Mouse (Mus musculus) neutrophil, adult 83 days (primary cell): Measurements from ENCODE around the gene Stx6. TPM values are rescaled to one million over a fixed set of nuclear protein-coding genes. Genes with fewer than 3 reads are reported as not detected.

Experiments
- total RNA-seq, 2 experiments: library from RNA; stranded (reverse); gene quantifications; one replicate each; pipeline ENCODE4 v1.2.4; 2023

Gene Stx6
- 10 to 100 TPM; 23.1 to 35.7 TPM for total RNA-seq

DNA sequence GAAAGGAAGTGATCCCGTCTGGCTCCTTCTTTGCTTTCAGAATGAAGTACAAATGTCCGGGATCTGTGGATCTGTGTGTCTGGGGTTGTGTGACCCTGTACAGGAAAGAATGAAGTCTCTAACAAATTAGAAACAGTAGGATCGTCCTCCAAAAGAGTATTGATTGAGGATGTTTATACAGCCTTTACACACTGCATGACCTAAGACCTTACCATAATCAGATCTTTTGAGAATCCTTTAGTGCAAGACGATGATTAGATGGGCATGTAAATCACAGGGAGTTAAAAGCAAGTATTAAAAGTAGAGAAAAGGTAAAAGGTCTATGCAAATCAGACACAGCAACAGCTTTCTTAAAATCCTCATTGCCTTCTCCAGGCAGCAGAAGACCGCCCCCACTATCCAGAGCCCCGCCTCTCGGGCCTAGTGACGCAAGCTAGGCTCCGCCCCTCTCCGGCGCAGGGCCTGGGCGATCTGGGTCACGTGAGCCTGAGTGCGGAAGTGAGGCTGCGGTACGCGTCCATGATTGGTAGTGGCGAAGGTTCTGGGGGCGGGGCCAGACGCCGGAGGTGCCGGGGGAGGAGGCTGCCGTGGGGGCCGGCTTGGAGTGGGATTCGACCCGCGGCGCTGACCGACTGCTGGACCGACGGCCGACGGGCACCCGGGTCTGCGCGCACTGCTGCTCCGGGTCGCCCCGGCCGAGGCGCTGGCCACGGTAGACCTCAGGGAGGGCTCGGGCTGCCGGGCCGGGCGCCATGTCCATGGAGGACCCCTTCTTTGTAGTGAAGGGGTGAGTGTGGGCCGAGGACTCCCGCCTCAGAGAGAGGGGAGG lies at the start of gene Stx6:
Gene Stx6 (plus strand): TSS at position 575 of the 829 bp plus-strand sequence.

DNA sequence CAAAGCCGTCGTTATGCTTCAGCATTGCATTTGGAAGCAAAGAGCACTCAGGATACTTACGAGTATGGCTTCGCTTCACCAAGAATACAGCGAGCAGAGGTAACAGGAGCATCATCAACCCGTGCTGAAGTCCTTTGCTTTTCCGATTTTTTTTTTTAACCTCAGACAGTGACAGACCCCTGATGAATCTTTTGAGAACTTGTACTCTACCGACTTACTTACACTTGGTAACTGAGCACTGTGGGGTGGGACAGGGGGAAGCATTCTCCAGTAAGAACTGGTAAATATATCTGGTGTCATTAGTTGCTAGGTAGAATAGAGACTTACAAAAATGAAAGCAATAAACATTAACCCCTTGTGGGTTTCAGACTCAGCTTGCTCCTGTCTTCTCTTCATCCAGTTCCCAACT lies 11.9 kb upstream of the Stx6 start, which contains the start of gene Mr1:
Gene Mr1 (minus strand): TSS at position 243 of the 409 bp plus-strand sequence.

GRCm38 (mm10) chr1:155243797-155244770 lies 85.6 kb downstream of the Stx6 start, which contains the start of gene BC034090:
Gene BC034090 (minus strand): TSS chr1:155244444.

Other genes starting within 250 kb of the Stx6 start
- gene Ier5, start 59.1 kb upstream of the Stx6 start, total RNA-seq: 100 to 1,000 TPM; 196 to 215 TPM
- gene Mr1, start 11.9 kb upstream of the Stx6 start, total RNA-seq: 1 to 10 TPM; 1.8 to 2.0 TPM
- gene BC034090, start 85.7 kb downstream of the Stx6 start, total RNA-seq: not detected